Mouse (Mus musculus): ENCODE measurements around the gene B830017H08Rik. TPM values are rescaled to one million over a fixed set of nuclear protein-coding genes. Genes with fewer than 3 reads are reported as not detected.

B830017H08Rik gene
- polyA plus RNA-seq, 1 experiment from 2014 or later, result not detected

DNA sequence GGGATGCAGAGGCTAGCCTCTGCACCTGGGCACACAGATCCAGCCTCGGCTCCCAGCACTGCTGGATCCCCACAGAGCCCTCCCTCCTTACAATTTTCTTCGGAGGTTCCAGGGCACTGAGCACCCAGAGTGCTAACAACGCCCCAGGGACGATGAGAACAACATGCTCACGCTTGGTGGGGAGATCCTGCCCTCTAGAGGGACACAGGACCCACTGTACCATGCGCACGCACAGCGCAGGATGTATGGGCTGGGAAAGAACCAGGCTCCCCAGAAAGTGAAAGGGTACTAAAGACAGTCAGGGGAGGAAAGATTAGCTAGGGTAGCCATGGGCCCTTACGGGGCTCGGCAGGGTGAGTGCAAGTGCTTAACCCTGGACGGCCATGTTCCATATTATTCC, 1.1 kb upstream of the B830017H08Rik start:
- H3K9me3 ChIP-seq (ENCODE audit: control insufficient read depth), result no peaks in the 10 kb centered on the region
- peak; percentile 58 for TF ChIP-seq CTCF (IDR thresholded peaks at IDR 0.05; ENCODE audit: low read depth)
- H3K4me1 ChIP-seq (replicated peaks; ENCODE audit: control insufficient read depth, insufficient read depth, low read length), result 0 out of 2 replicates have a peak, but pooled peaks cover 4% of the 10 kb centered on the region
- WGBS, result 20% methylated on average over 11 of the region's 11 CpGs
- no peak overlapping the region for H3K4me2 ChIP-seq (replicated peaks; ENCODE audit: low read depth)
- no peaks in the 10 kb centered on the region for H3K36me3 ChIP-seq (ENCODE audit: control insufficient read depth, insufficient read depth)
- no peak overlapping the region for H3K9ac ChIP-seq (ENCODE audit: low read depth, low read length)
- no peak for ATAC-seq
- no peak overlapping the region for H3K27ac ChIP-seq (ENCODE audit: low read depth, low read length)
- H3K27me3 ChIP-seq (replicated peaks; ENCODE audit: control insufficient read depth, insufficient read depth, low read length), result peaks cover 66% of the 10 kb centered on the region
- H3K4me3 ChIP-seq (ENCODE audit: low read depth, low read length), result no peak overlapping the region

DNA sequence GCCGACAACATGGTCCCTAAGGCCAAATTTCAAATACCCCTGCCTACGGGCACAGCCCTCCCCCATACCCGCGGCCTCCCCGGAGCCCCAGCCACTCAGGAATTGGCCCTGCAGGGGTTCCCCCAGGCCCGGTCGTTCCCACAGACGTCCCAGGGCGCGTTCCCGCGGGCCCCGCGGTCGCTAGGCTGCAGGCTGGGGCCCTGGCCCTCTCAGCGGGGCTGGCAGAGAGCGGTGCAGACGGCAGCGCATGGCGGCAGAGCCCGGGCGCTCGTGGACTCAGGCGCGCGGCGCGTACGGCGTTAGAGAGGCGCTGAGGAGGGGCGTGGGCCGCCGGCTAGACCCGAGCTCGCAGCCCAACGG, 380 bp downstream of the B830017H08Rik start:
- 0 out of 2 replicates have a peak overlapping the region, but pooled peaks have one; percentile 17 for H3K9ac ChIP-seq (ENCODE audit: low read depth, low read length)
- WGBS, result 1% methylated on average over 37 of the region's 37 CpGs
- H3K4me2 ChIP-seq (replicated peaks; ENCODE audit: low read depth), result peak overlapping the region; percentile 99
- no peak overlapping the region for H3K27ac ChIP-seq (ENCODE audit: low read depth, low read length)
- ATAC-seq, result no peak
- H3K4me3 ChIP-seq (ENCODE audit: low read depth, low read length), result peak overlapping the region; percentile 60
- H3K27me3 ChIP-seq (replicated peaks; ENCODE audit: control insufficient read depth, insufficient read depth, low read length), result peaks cover 66% of the 10 kb centered on the region
- no peaks in the 10 kb centered on the region for H3K36me3 ChIP-seq (ENCODE audit: control insufficient read depth, insufficient read depth)
- TF ChIP-seq CTCF (IDR thresholded peaks at IDR 0.05; ENCODE audit: low read depth), result no peak
- 0 out of 2 replicates have a peak, but pooled peaks cover 4% of the 10 kb centered on the region for H3K4me1 ChIP-seq (replicated peaks; ENCODE audit: control insufficient read depth, insufficient read depth, low read length)
- H3K9me3 ChIP-seq (ENCODE audit: control insufficient read depth), result no peaks in the 10 kb centered on the region

DNA sequence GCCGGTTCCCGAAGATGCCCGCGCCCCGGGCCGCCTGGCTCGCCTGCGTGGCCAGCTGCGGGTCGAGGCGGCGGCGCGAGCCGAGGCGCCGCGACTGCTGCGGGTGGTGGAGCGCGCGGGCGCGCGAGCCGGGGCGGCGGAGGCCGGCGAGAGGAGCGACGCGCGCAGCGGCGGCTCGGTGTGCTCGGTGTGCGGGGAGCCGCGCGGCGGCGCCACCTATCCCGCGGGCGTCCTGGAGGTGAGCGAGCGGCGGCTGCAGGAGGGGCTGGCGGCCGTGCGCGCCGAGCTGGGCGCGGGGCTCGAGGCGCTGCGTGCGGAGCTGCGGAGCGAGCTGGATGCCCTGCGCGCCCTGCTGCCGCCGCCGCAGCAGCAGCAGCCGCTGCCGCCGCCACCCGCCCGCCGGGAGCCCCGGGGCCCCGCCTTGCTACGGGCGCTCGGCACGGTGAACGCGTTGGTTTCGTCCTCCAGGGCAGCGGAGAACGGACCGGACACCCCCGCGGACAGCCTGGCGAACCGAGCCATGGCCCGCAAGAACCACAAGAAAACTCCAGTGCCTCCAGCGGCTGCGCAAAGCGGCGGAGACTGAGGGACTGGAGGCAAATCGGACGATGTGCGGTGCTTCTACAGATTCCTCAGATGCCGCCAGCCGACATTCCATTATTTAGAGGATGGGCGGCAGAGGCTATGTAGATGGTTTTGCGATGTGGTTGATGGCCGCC, 919 bp downstream of the B830017H08Rik start:
- no peak overlapping the region for H3K27ac ChIP-seq (ENCODE audit: low read depth, low read length)
- H3K27me3 ChIP-seq (replicated peaks; ENCODE audit: control insufficient read depth, insufficient read depth, low read length), result peaks cover 66% of the 10 kb centered on the region
- peak overlapping the region; percentile 99 for H3K4me2 ChIP-seq (replicated peaks; ENCODE audit: low read depth)
- H3K9ac ChIP-seq (ENCODE audit: low read depth, low read length), result peak overlapping the region; percentile 17; the same call in 1 of the 2 replicates
- WGBS, result under 1% methylated on average over 79 of the region's 103 CpGs
- no peak for ATAC-seq
- H3K4me3 ChIP-seq (ENCODE audit: low read depth, low read length), result peak overlapping the region; percentile 60
- 0 out of 2 replicates have a peak, but pooled peaks cover 4% of the 10 kb centered on the region for H3K4me1 ChIP-seq (replicated peaks; ENCODE audit: control insufficient read depth, insufficient read depth, low read length)
- H3K36me3 ChIP-seq (ENCODE audit: control insufficient read depth, insufficient read depth), result no peaks in the 10 kb centered on the region
- no peak for TF ChIP-seq CTCF (IDR thresholded peaks at IDR 0.05; ENCODE audit: low read depth)
- H3K9me3 ChIP-seq (ENCODE audit: control insufficient read depth), result no peaks in the 10 kb centered on the region

DNA sequence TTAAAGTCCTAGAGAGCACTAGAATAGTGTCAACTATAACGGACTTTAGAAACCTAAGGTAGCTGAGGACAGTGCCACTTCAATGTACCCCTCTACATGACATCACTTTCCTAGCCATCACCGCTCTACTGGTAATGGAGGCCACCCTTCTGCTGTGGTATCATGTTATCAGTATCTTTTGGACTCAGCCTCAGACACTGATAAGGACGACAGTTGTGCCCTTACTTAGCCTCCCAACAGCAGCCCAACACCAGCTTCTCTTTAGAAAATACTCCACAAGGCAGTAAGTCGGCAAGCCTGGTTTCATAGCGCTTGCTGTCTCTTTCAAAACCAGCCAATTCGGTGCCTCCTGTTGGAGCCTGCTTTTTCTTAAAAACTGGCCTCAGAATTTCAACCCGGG, 1.6 kb downstream of the B830017H08Rik start:
- Histone ChIP-seq H3K4me1 (replicated peaks; ENCODE audit: control insufficient read depth, insufficient read depth, low read length) (0 out of 2 replicates have a peak, but pooled peaks cover 4% of the 10 kb centered on the region), H3K36me3 (ENCODE audit: control insufficient read depth, insufficient read depth) (no peaks in the 10 kb centered on the region), H3K27ac (ENCODE audit: low read depth, low read length) (no peak overlapping the region), H3K27me3 (replicated peaks; ENCODE audit: control insufficient read depth, insufficient read depth, low read length) (peaks cover 66% of the 10 kb centered on the region), H3K4me3 (ENCODE audit: low read depth, low read length) (peak overlapping the region; percentile 60; the same call in 1 of the 2 replicates), H3K4me2 (replicated peaks; ENCODE audit: low read depth) (0 out of 2 replicates have a peak overlapping the region, but pooled peaks have one; percentile 99), H3K9ac (ENCODE audit: low read depth, low read length) (no peak overlapping the region), H3K9me3 (ENCODE audit: control insufficient read depth) (no peaks in the 10 kb centered on the region)
- 49% methylated on average over 7 of the region's 7 CpGs for WGBS
- ATAC-seq, result no peak
- TF ChIP-seq CTCF (IDR thresholded peaks at IDR 0.05; ENCODE audit: low read depth), result no peak

DNA sequence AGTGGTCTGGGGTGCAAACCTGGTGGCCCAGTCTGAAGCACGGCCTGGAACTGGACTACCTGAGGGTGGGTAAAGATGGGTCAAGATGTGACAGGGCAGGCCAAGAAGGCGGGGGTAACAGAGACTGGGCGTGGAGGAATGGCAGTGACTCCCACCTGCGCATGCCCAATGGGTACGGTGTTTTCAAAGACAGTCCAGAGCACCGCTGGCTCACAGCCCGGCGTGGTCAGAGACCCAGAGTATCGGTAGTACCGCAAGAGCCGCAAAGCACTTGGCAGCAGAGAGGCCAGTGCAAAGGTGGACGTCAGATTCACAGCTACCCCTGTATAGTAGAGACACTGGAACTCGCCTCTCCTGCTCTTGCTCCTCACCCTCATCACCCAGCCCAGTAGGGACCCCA, 2.6 kb downstream of the B830017H08Rik start:
- Histone ChIP-seq H3K36me3 (ENCODE audit: control insufficient read depth, insufficient read depth) (no peaks in the 10 kb centered on the region; the same call in 1 of the 2 replicates), H3K4me1 (replicated peaks; ENCODE audit: control insufficient read depth, insufficient read depth, low read length) (0 out of 2 replicates have a peak, but pooled peaks cover 4% of the 10 kb centered on the region), H3K9me3 (ENCODE audit: control insufficient read depth) (no peaks in the 10 kb centered on the region), H3K27me3 (replicated peaks; ENCODE audit: control insufficient read depth, insufficient read depth, low read length) (peaks cover 62% of the 10 kb centered on the region), H3K4me3 (ENCODE audit: low read depth, low read length) (no peak overlapping the region), H3K9ac (ENCODE audit: low read depth, low read length) (no peak overlapping the region), H3K27ac (ENCODE audit: low read depth, low read length) (no peak overlapping the region), H3K4me2 (replicated peaks; ENCODE audit: low read depth) (no peak overlapping the region)
- ATAC-seq, result no peak
- TF ChIP-seq CTCF (IDR thresholded peaks at IDR 0.05; ENCODE audit: low read depth), result no peak
- WGBS, result 45% methylated on average over 13 of the region's 13 CpGs

DNA sequence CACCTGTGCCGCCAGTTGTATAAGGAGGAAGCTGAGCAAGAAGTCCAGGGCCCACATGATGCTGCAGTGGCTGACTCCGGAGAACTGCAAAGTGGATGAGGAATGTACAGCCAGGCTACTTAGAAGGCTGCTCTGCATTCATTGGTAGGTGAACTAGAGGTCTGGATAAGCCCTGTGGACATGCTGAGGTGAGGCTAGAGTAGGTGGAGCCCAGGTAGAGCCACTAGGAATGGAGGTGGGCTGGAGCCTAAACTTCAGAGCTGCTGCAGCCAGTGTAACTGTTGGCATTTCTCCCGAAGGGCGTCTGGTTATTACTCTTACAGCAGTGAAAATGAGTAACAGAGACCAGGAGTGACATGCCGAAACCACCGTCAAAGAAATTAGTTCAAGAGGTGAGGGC, 5.1 kb downstream of the B830017H08Rik start, which contains the start of gene Car15:
TSS of gene Car15 (minus strand) at position 314 of the 400 bp plus-strand sequence.
- H3K9me3 ChIP-seq (ENCODE audit: control insufficient read depth), result no peaks in the 10 kb centered on the region
- no peak for TF ChIP-seq CTCF (IDR thresholded peaks at IDR 0.05; ENCODE audit: low read depth)
- no peak within 1 kb of the TSS for H3K27ac ChIP-seq (ENCODE audit: low read depth, low read length)
- no peak within 1 kb of the TSS for H3K4me2 ChIP-seq (replicated peaks; ENCODE audit: low read depth)
- H3K27me3 ChIP-seq (replicated peaks; ENCODE audit: control insufficient read depth, insufficient read depth, low read length), result peaks cover 36% of the 10 kb centered on the region
- H3K36me3 ChIP-seq (ENCODE audit: control insufficient read depth, insufficient read depth), result peaks cover 21% of the 10 kb centered on the region
- H3K4me1 ChIP-seq (replicated peaks; ENCODE audit: control insufficient read depth, insufficient read depth, low read length), result 0 out of 2 replicates have a peak, but pooled peaks cover 3% of the 10 kb centered on the region
- no peak within 1 kb of the TSS for H3K9ac ChIP-seq (ENCODE audit: low read depth, low read length)
- WGBS, result 76% methylated on average over 6 of the region's 6 CpGs
- H3K4me3 ChIP-seq (ENCODE audit: low read depth, low read length), result no peak within 1 kb of the TSS
- no peak for ATAC-seq

Measured in intestine, postnatal 0 days (tissue).